Mouse (Mus musculus): ENCODE data around the gene Dhx8. TPM values are rescaled to one million over a fixed set of nuclear protein-coding genes. Genes with fewer than 3 reads are reported as not detected.

The Dhx8 gene
- polyA plus RNA-seq, 1 experiment from 2014 or later, result 32.1 TPM

GRCm38 (mm10) chr11:101725043-101725442 lies 7.7 kb upstream of the Dhx8 start:
- no peaks in the 10 kb centered on the region for H3K27me3 ChIP-seq (ENCODE audit: control insufficient read depth, insufficient read depth, low read depth, low read length)
- H3K27ac ChIP-seq (ENCODE audit: low read length), result no peak overlapping the region
- H3K4me1 ChIP-seq (replicated peaks; ENCODE audit: control insufficient read depth, insufficient read depth, low read length), result no peaks in the 10 kb centered on the region
- no peaks in the 10 kb centered on the region for H3K9me3 ChIP-seq (ENCODE audit: control insufficient read depth, low read length)
- 69% methylated on average over 8 of the region's 8 CpGs for WGBS
- no peak overlapping the region for H3K4me2 ChIP-seq (ENCODE audit: low read depth, low read length)
- H3K4me3 ChIP-seq (ENCODE audit: low read length), result no peak overlapping the region
- no peaks in the 10 kb centered on the region for H3K36me3 ChIP-seq (ENCODE audit: control insufficient read depth, insufficient read depth, low read length)
- no peak for ATAC-seq (ENCODE audit: low read depth)
- H3K9ac ChIP-seq (ENCODE audit: low read length), result no peak overlapping the region

DNA sequence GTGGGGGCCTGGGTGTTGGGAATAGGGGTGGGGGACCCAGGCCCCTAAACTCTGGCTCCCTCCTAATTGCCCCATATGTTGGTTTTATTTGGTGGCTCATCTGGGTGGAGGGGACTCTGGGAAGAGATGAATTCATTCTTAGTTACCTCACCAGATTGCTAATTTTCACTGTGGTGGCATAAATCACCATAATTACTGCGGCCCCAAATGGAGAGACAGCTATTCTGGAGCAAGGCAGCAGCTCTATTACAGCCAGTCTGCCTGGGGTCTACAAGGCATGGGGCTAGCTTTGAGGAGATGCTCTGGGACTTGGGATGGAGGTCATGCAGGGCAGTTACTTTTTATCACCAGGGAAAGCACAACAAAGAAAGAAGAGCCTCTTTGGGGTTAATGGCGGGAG lies 6.0 kb upstream of the Dhx8 start:
- H3K27ac ChIP-seq (ENCODE audit: low read length), result no peak overlapping the region
- H3K36me3 ChIP-seq (ENCODE audit: control insufficient read depth, insufficient read depth, low read length), result no peaks in the 10 kb centered on the region
- H3K27me3 ChIP-seq (ENCODE audit: control insufficient read depth, insufficient read depth, low read depth, low read length), result no peaks in the 10 kb centered on the region
- no peak overlapping the region for H3K9ac ChIP-seq (ENCODE audit: low read length)
- H3K9me3 ChIP-seq (ENCODE audit: control insufficient read depth, low read length), result no peaks in the 10 kb centered on the region
- H3K4me2 ChIP-seq (ENCODE audit: low read depth, low read length), result no peak overlapping the region
- H3K4me3 ChIP-seq (ENCODE audit: low read length), result no peak overlapping the region
- no peaks in the 10 kb centered on the region for H3K4me1 ChIP-seq (replicated peaks; ENCODE audit: control insufficient read depth, insufficient read depth, low read length)
- 48% methylated on average over 2 of the region's 2 CpGs for WGBS
- ATAC-seq (ENCODE audit: low read depth), result no peak

DNA sequence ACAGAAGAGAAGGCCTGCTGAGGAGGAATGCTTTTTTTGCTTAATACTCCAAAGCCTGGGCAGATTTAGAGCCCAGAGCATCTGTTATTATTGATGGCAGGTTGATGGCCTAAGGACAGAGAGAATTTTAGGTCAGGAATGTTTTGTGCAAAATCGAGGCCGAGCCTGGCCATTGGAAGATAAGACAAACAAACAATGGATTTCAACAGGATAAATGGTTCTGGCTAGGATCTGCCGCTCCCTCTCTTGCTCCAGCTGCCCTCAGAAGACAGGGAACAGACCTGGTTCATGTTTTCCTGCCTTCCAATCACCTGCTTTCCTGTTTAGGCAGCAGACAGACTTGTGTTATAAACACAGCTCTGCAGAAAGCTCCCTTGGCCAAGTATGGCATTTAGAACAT lies 3.4 kb upstream of the Dhx8 start:
- Histone ChIP-seq H3K27ac (ENCODE audit: low read length) (no peak overlapping the region), H3K36me3 (ENCODE audit: control insufficient read depth, insufficient read depth, low read length) (no peaks in the 10 kb centered on the region), H3K4me3 (ENCODE audit: low read length) (no peak overlapping the region), H3K9me3 (ENCODE audit: control insufficient read depth, low read length) (no peaks in the 10 kb centered on the region), H3K4me1 (replicated peaks; ENCODE audit: control insufficient read depth, insufficient read depth, low read length) (peaks cover 8% of the 10 kb centered on the region), H3K4me2 (ENCODE audit: low read depth, low read length) (no peak overlapping the region), H3K27me3 (ENCODE audit: control insufficient read depth, insufficient read depth, low read depth, low read length) (no peaks in the 10 kb centered on the region), H3K9ac (ENCODE audit: low read length) (no peak overlapping the region)
- 4% methylated on average over 3 of the region's 3 CpGs for WGBS
- no peak for ATAC-seq (ENCODE audit: low read depth)

GRCm38 (mm10) chr11:101733596-101733995 lies 877 bp downstream of the Dhx8 start:
- H3K4me1 ChIP-seq (replicated peaks; ENCODE audit: control insufficient read depth, insufficient read depth, low read length), result peaks cover 8% of the 10 kb centered on the region
- no peak for ATAC-seq (ENCODE audit: low read depth)
- H3K27ac ChIP-seq (ENCODE audit: low read length), result no peak overlapping the region
- H3K27me3 ChIP-seq (ENCODE audit: control insufficient read depth, insufficient read depth, low read depth, low read length), result no peaks in the 10 kb centered on the region
- no peaks in the 10 kb centered on the region for H3K9me3 ChIP-seq (ENCODE audit: control insufficient read depth, low read length)
- H3K36me3 ChIP-seq (ENCODE audit: control insufficient read depth, insufficient read depth, low read length), result peaks cover 20% of the 10 kb centered on the region
- H3K9ac ChIP-seq (ENCODE audit: low read length), result peak overlapping the region; percentile 82
- H3K4me2 ChIP-seq (ENCODE audit: low read depth, low read length), result peak overlapping the region; percentile 87
- 30% methylated on average over 9 of the region's 9 CpGs for WGBS
- peak overlapping the region; percentile 74 for H3K4me3 ChIP-seq (ENCODE audit: low read length)

DNA sequence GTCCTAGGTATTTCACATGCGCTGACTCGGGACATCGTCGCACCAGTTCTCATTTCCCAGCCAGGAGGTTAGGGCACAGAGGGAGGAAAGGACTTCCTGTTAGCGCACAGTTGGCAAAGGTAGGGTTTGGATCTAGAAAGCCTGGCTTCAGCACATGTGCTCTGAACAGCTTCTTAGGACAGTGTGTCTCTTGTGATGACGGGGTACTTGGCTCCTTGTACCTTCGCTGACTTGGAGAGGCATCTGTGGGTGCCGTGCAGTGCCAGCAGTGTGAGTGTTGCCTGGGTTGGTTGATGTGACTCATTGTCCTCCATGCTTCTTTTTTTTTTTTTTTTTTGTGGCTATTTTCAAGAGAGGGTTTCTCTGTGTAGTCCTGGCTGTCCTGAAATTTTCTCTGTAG lies 23.9 kb downstream of the Dhx8 start:
- ATAC-seq (ENCODE audit: low read depth), result 0 out of 2 replicates have a peak, but pooled peaks have one; percentile 8
- Histone ChIP-seq H3K36me3 (ENCODE audit: control insufficient read depth, insufficient read depth, low read length) (peaks cover 37% of the 10 kb centered on the region), H3K27ac (ENCODE audit: low read length) (peak overlapping the region; percentile 74), H3K9ac (ENCODE audit: low read length) (no peak overlapping the region), H3K4me3 (ENCODE audit: low read length) (no peak overlapping the region), H3K4me2 (ENCODE audit: low read depth, low read length) (no peak overlapping the region), H3K4me1 (replicated peaks; ENCODE audit: control insufficient read depth, insufficient read depth, low read length) (no peaks in the 10 kb centered on the region; the same call in 1 of the 2 replicates), H3K9me3 (ENCODE audit: control insufficient read depth, low read length) (no peaks in the 10 kb centered on the region), H3K27me3 (ENCODE audit: control insufficient read depth, insufficient read depth, low read depth, low read length) (no peaks in the 10 kb centered on the region)
- 87% methylated on average over 8 of the region's 8 CpGs for WGBS

DNA sequence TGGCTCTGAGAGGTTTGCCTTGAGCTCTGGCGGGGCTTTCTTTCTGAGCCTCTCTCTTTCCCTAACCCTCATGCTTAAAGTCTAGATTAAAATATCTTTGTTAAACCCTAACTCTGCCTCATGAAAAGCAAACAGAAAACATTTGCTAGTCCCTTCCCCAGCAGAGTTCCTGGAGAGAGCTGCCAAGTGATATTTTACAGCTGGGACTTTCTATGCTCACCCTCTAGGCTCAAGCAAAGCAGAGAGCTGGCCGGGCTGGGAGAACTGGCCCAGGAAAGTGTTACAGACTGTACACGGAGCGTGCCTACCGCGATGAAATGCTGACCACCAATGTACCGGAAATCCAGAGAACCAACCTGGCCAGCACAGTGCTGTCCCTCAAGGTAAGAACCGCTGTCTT lies 24.6 kb downstream of the Dhx8 start:
- peaks cover 37% of the 10 kb centered on the region for H3K36me3 ChIP-seq (ENCODE audit: control insufficient read depth, insufficient read depth, low read length)
- 57% methylated on average over 8 of the region's 8 CpGs for WGBS
- H3K4me3 ChIP-seq (ENCODE audit: low read length), result no peak overlapping the region
- peak overlapping the region; percentile 74 for H3K27ac ChIP-seq (ENCODE audit: low read length)
- H3K4me1 ChIP-seq (replicated peaks; ENCODE audit: control insufficient read depth, insufficient read depth, low read length), result no peaks in the 10 kb centered on the region; the same call in 1 of the 2 replicates
- ATAC-seq (ENCODE audit: low read depth), result peak; percentile 92
- H3K9ac ChIP-seq (ENCODE audit: low read length), result no peak overlapping the region
- no peaks in the 10 kb centered on the region for H3K27me3 ChIP-seq (ENCODE audit: control insufficient read depth, insufficient read depth, low read depth, low read length)
- H3K9me3 ChIP-seq (ENCODE audit: control insufficient read depth, low read length), result no peaks in the 10 kb centered on the region
- H3K4me2 ChIP-seq (ENCODE audit: low read depth, low read length), result no peak overlapping the region

- Histone ChIP-seq H3K4me2 (ENCODE audit: low read depth, low read length) (no peak overlapping the region), H3K4me3 (ENCODE audit: low read length) (no peak overlapping the region), H3K36me3 (ENCODE audit: control insufficient read depth, insufficient read depth, low read length) (peaks cover 34% of the 10 kb centered on the region), H3K9me3 (ENCODE audit: control insufficient read depth, low read length) (no peaks in the 10 kb centered on the region), H3K27ac (ENCODE audit: low read length) (no peak overlapping the region), H3K9ac (ENCODE audit: low read length) (no peak overlapping the region), H3K4me1 (replicated peaks; ENCODE audit: control insufficient read depth, insufficient read depth, low read length) (no peaks in the 10 kb centered on the region; the same call in 1 of the 2 replicates), H3K27me3 (ENCODE audit: control insufficient read depth, insufficient read depth, low read depth, low read length) (no peaks in the 10 kb centered on the region)
- 64% methylated on average over 5 of the region's 5 CpGs for WGBS
- no peak for ATAC-seq (ENCODE audit: low read depth)
Observed at GRCm38 (mm10) chr11:101758431-101758830, 25.7 kb downstream of the Dhx8 start.

DNA sequence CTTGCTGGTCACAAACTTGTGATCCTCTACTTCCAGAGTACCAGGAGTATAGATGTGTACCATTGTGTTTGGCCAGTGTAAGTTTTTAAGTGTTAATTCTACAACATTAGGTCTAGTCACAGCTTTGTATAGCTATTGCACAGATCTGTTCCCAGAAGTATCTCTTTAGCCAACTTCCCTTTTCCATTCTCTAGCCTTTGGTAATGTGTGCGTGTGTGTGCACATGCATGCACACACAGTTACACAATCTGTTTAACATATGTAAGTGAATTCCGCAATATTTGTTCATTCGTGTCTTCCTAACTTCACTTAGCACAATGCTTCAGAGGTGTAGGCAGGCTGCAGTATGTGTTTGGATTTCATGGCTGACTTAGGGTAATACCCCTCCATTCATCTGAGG lies 26.8 kb downstream of the Dhx8 start:
- no peak for ATAC-seq (ENCODE audit: low read depth)
- Histone ChIP-seq H3K4me1 (replicated peaks; ENCODE audit: control insufficient read depth, insufficient read depth, low read length) (no peaks in the 10 kb centered on the region; the same call in 1 of the 2 replicates), H3K27me3 (ENCODE audit: control insufficient read depth, insufficient read depth, low read depth, low read length) (no peaks in the 10 kb centered on the region), H3K9me3 (ENCODE audit: control insufficient read depth, low read length) (no peaks in the 10 kb centered on the region), H3K4me2 (ENCODE audit: low read depth, low read length) (no peak overlapping the region), H3K4me3 (ENCODE audit: low read length) (no peak overlapping the region), H3K27ac (ENCODE audit: low read length) (no peak overlapping the region), H3K36me3 (ENCODE audit: control insufficient read depth, insufficient read depth, low read length) (peaks cover 36% of the 10 kb centered on the region), H3K9ac (ENCODE audit: low read length) (no peak overlapping the region)
- 91% methylated on average over 3 of the region's 3 CpGs for WGBS

GRCm38 (mm10) chr11:101763723-101764122 lies 31.0 kb downstream of the Dhx8 start:
- Histone ChIP-seq H3K4me3 (ENCODE audit: low read length) (no peak overlapping the region), H3K4me2 (ENCODE audit: low read depth, low read length) (no peak overlapping the region), H3K4me1 (replicated peaks; ENCODE audit: control insufficient read depth, insufficient read depth, low read length) (no peaks in the 10 kb centered on the region; the same call in 1 of the 2 replicates), H3K36me3 (ENCODE audit: control insufficient read depth, insufficient read depth, low read length) (peaks cover 55% of the 10 kb centered on the region), H3K27ac (ENCODE audit: low read length) (no peak overlapping the region), H3K9ac (ENCODE audit: low read length) (no peak overlapping the region), H3K27me3 (ENCODE audit: control insufficient read depth, insufficient read depth, low read depth, low read length) (no peaks in the 10 kb centered on the region), H3K9me3 (ENCODE audit: control insufficient read depth, low read length) (no peaks in the 10 kb centered on the region)
- 46% methylated on average over 7 of the region's 7 CpGs for WGBS
- 0 out of 2 replicates have a peak, but pooled peaks have one; percentile 26 for ATAC-seq (ENCODE audit: low read depth)

DNA sequence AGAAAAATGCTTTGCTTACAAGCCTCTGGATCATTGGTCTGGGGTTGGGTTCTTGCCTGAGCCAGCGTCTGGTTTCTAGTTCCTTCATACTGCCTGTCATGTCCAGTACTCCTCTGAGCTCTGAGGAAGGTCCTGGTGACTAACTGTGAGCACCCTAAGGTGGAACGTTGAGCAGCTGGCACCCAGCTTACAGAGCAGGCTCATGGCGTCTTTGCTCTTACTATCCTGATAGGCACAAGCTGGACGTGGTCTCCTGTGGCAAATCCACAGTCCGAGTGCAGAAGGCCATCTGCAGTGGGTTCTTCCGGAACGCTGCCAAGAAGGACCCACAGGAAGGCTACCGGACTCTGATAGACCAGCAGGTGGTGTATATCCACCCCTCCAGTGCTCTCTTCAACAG lies 31.8 kb downstream of the Dhx8 start:
- 90% methylated on average over 8 of the region's 8 CpGs for WGBS
- Histone ChIP-seq H3K27me3 (ENCODE audit: control insufficient read depth, insufficient read depth, low read depth, low read length) (no peaks in the 10 kb centered on the region), H3K4me3 (ENCODE audit: low read length) (no peak overlapping the region), H3K27ac (ENCODE audit: low read length) (no peak overlapping the region), H3K9me3 (ENCODE audit: control insufficient read depth, low read length) (no peaks in the 10 kb centered on the region), H3K4me2 (ENCODE audit: low read depth, low read length) (no peak overlapping the region), H3K9ac (ENCODE audit: low read length) (no peak overlapping the region), H3K36me3 (ENCODE audit: control insufficient read depth, insufficient read depth, low read length) (peaks cover 49% of the 10 kb centered on the region), H3K4me1 (replicated peaks; ENCODE audit: control insufficient read depth, insufficient read depth, low read length) (no peaks in the 10 kb centered on the region)
- ATAC-seq (ENCODE audit: low read depth), result no peak

Data from lung, embryonic 16.5 days (tissue).